17 mouse cellular contexts compared by ENCODE assay signal in the genomic region with DNA sequence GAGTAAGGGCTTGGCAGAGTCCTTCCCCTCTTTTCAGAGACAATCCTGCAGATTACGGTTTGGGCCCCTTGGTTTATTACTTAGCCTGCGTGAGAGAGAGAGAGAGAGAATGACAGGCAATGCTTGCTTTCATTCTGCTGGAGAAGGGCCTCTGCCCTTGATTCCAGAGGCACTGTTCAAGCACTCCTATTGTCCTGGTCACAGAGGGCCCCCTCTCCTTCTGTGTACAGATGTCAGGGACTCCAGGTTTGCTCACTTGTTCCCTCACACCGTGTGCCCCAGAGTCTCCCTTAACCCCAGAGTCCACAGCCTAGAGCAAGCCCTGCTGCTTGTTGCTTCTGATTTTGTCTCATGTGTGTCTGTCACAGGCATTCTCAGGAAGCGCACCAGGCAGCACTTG.
"Had no signal": no experiment of that assay in that cellular context is flagged by ENCODE, and none has a peak within 500 bp of the region (broad histone marks: within the 10 kb centered on the region; RNA-seq: fewer than 3 reads in every experiment).

No protein-coding gene starts in this region.

- H3K27ac ChIP-seq: liver, embryonic 12.5 days; liver, embryonic 14.5 days; midbrain, embryonic 12.5 days; midbrain, embryonic 15.5 days; neural tube, embryonic 13.5 days; neural tube, embryonic 15.5 days had no signal

- H3K9ac ChIP-seq: liver, embryonic 12.5 days; liver, embryonic 14.5 days; lung, embryonic 14.5 days; midbrain, embryonic 12.5 days; midbrain, embryonic 15.5 days; neural tube, embryonic 13.5 days; neural tube, embryonic 15.5 days had no signal

- H3K27me3 ChIP-seq: liver, embryonic 12.5 days; midbrain, embryonic 12.5 days; midbrain, embryonic 15.5 days; neural tube, embryonic 13.5 days; neural tube, embryonic 15.5 days had no signal

- H3K4me3 ChIP-seq: liver, embryonic 12.5 days; midbrain, embryonic 12.5 days; midbrain, embryonic 15.5 days; myocyte; neural tube, embryonic 13.5 days; neural tube, embryonic 15.5 days had no signal

- H3K36me3 ChIP-seq: liver, embryonic 12.5 days; midbrain, embryonic 12.5 days; midbrain, embryonic 15.5 days; neural tube, embryonic 13.5 days; neural tube, embryonic 15.5 days had no signal

- H3K4me2 ChIP-seq: liver, embryonic 12.5 days; lung, embryonic 14.5 days; midbrain, embryonic 12.5 days; midbrain, embryonic 15.5 days; neural tube, embryonic 13.5 days; neural tube, embryonic 15.5 days had no signal

- ATAC-seq: liver, embryonic 12.5 days; midbrain, embryonic 15.5 days had no signal

- H3K4me1 ChIP-seq: liver, embryonic 12.5 days; midbrain, embryonic 15.5 days; neural tube, embryonic 15.5 days had no signal

- DNase-seq: lung, adult 18-20 months; lung, embryonic 14.5 days; lung, postnatal 10 days; retina, postnatal 1 day; right cerebral cortex, adult 18-20 months; right cerebral cortex, postnatal 25 days; right cerebral cortex, postnatal 4 days; spleen, adult 18-20 months; thymus, adult 18-20 months; thymus, postnatal 25 days had no signal

- H3K9me3 ChIP-seq: liver, embryonic 12.5 days; midbrain, embryonic 12.5 days; midbrain, embryonic 15.5 days; neural tube, embryonic 13.5 days; neural tube, embryonic 15.5 days had no signal
